Mouse (Mus musculus): ENCODE measurements around the gene Tmprss12. TPM values are rescaled to one million over a fixed set of nuclear protein-coding genes. Genes with fewer than 3 reads are reported as not detected.

The Tmprss12 gene
- total RNA-seq (2014; rRNA removed) (not detected in 2 replicates), polyA plus RNA-seq (2015; fragmentation: Nextera tagmentation; extraction: Ambion mirVana) (not detected in 2 replicates)

- Histone ChIP-seq H3K27me3 (ENCODE audit: insufficient read depth, low read length) (no peaks in the 10 kb centered on the region), H3K36me3 (ENCODE audit: insufficient read depth, low read length) (no peaks in the 10 kb centered on the region), H3K9ac (replicated peaks; ENCODE audit: low read length) (no peak within 1 kb of the TSS), H3K9me3 (ENCODE audit: low read length) (no peaks in the 10 kb centered on the region), H3K27ac (no peak within 1 kb of the TSS), H3K4me3 (ENCODE audit: low read length) (no peak within 1 kb of the TSS), H3K4me2 (ENCODE audit: low read depth, low read length) (no peak within 1 kb of the TSS), H3K4me1 (ENCODE audit: insufficient read depth, low read length) (no peaks in the 10 kb centered on the region)
- 98% methylated on average over 20 of the region's 20 CpGs for WGBS
- TF ChIP-seq CTCF (IDR thresholded peaks at IDR 0.05; ENCODE audit: low read depth), result no peak
- ATAC-seq (no peak), DNase-seq (ENCODE audit: low spot score) (no peak)
Observed at GRCm38 (mm10) chr15:100280626-100281025, at the start of gene Tmprss12. Gene Tmprss12, plus strand, starts transcription at chr15:100280837.

- H3K4me3 ChIP-seq (ENCODE audit: low read length), result no peak overlapping the region
- H3K27me3 ChIP-seq (ENCODE audit: insufficient read depth, low read length), result no peaks in the 10 kb centered on the region
- no peak for TF ChIP-seq CTCF (IDR thresholded peaks at IDR 0.05; ENCODE audit: low read depth)
- ATAC-seq, result no peak
- DNase-seq (ENCODE audit: low spot score), result no peak
- H3K36me3 ChIP-seq (ENCODE audit: insufficient read depth, low read length), result peaks cover 16% of the 10 kb centered on the region; the same call in 1 of the 2 replicates
- H3K4me1 ChIP-seq (ENCODE audit: insufficient read depth, low read length), result peaks cover 3% of the 10 kb centered on the region
- no peak overlapping the region for H3K27ac ChIP-seq
- no peaks in the 10 kb centered on the region for H3K9me3 ChIP-seq (ENCODE audit: low read length)
- H3K4me2 ChIP-seq (ENCODE audit: low read depth, low read length), result no peak overlapping the region
- H3K9ac ChIP-seq (replicated peaks; ENCODE audit: low read length), result no peak overlapping the region
- 86% methylated on average over 14 of the region's 14 CpGs for WGBS
Observed at GRCm38 (mm10) chr15:100231616-100232525, 48.8 kb upstream of the Tmprss12 start.

GRCm38 (mm10) chr15:100235208-100235965 lies 45.2 kb upstream of the Tmprss12 start:
- Histone ChIP-seq H3K27ac (no peak overlapping the region), H3K4me3 (ENCODE audit: low read length) (no peak overlapping the region), H3K36me3 (ENCODE audit: insufficient read depth, low read length) (peaks cover 16% of the 10 kb centered on the region; the same call in 1 of the 2 replicates), H3K4me1 (ENCODE audit: insufficient read depth, low read length) (no peaks in the 10 kb centered on the region), H3K9me3 (ENCODE audit: low read length) (no peaks in the 10 kb centered on the region), H3K9ac (replicated peaks; ENCODE audit: low read length) (no peak overlapping the region), H3K27me3 (ENCODE audit: insufficient read depth, low read length) (no peaks in the 10 kb centered on the region), H3K4me2 (ENCODE audit: low read depth, low read length) (no peak overlapping the region)
- no peak for TF ChIP-seq CTCF (IDR thresholded peaks at IDR 0.05; ENCODE audit: low read depth)
- no peak for DNase-seq (ENCODE audit: low spot score)
- no peak for ATAC-seq
- 91% methylated on average over 12 of the region's 12 CpGs for WGBS

GRCm38 (mm10) chr15:100236952-100237351 lies 43.7 kb upstream of the Tmprss12 start:
- H3K9me3 ChIP-seq (ENCODE audit: low read length), result no peaks in the 10 kb centered on the region
- no peak overlapping the region for H3K27ac ChIP-seq
- no peak for ATAC-seq
- H3K36me3 ChIP-seq (ENCODE audit: insufficient read depth, low read length), result peaks cover 16% of the 10 kb centered on the region; the same call in 1 of the 2 replicates
- no peaks in the 10 kb centered on the region for H3K4me1 ChIP-seq (ENCODE audit: insufficient read depth, low read length)
- H3K4me3 ChIP-seq (ENCODE audit: low read length), result no peak overlapping the region
- 88% methylated on average over 6 of the region's 6 CpGs for WGBS
- no peak for TF ChIP-seq CTCF (IDR thresholded peaks at IDR 0.05; ENCODE audit: low read depth)
- DNase-seq (ENCODE audit: low spot score), result no peak
- H3K9ac ChIP-seq (replicated peaks; ENCODE audit: low read length), result no peak overlapping the region
- H3K27me3 ChIP-seq (ENCODE audit: insufficient read depth, low read length), result no peaks in the 10 kb centered on the region
- H3K4me2 ChIP-seq (ENCODE audit: low read depth, low read length), result no peak overlapping the region

GRCm38 (mm10) chr15:100241780-100242179 lies 38.9 kb upstream of the Tmprss12 start:
- H3K4me3 ChIP-seq (ENCODE audit: low read length), result no peak overlapping the region
- TF ChIP-seq CTCF (IDR thresholded peaks at IDR 0.05; ENCODE audit: low read depth), result no peak
- no peak overlapping the region for H3K9ac ChIP-seq (replicated peaks; ENCODE audit: low read length)
- H3K27me3 ChIP-seq (ENCODE audit: insufficient read depth, low read length), result no peaks in the 10 kb centered on the region
- no peaks in the 10 kb centered on the region for H3K4me1 ChIP-seq (ENCODE audit: insufficient read depth, low read length)
- H3K9me3 ChIP-seq (ENCODE audit: low read length), result no peaks in the 10 kb centered on the region
- H3K36me3 ChIP-seq (ENCODE audit: insufficient read depth, low read length), result peaks cover 15% of the 10 kb centered on the region; the same call in 1 of the 2 replicates
- DNase-seq (ENCODE audit: low spot score) (no peak), ATAC-seq (no peak)
- no peak overlapping the region for H3K27ac ChIP-seq
- H3K4me2 ChIP-seq (ENCODE audit: low read depth, low read length), result no peak overlapping the region
- 91% methylated on average over 6 of the region's 6 CpGs for WGBS

- Histone ChIP-seq H3K4me1 (ENCODE audit: insufficient read depth, low read length) (no peaks in the 10 kb centered on the region), H3K36me3 (ENCODE audit: insufficient read depth, low read length) (peaks cover 36% of the 10 kb centered on the region; the same call in 1 of the 2 replicates), H3K9ac (replicated peaks; ENCODE audit: low read length) (no peak overlapping the region), H3K9me3 (ENCODE audit: low read length) (no peaks in the 10 kb centered on the region), H3K27ac (no peak overlapping the region), H3K27me3 (ENCODE audit: insufficient read depth, low read length) (no peaks in the 10 kb centered on the region), H3K4me3 (ENCODE audit: low read length) (no peak overlapping the region), H3K4me2 (ENCODE audit: low read depth, low read length) (no peak overlapping the region)
- 96% methylated on average over 7 of the region's 7 CpGs for WGBS
- TF ChIP-seq CTCF (IDR thresholded peaks at IDR 0.05; ENCODE audit: low read depth), result no peak
- no peak for DNase-seq (ENCODE audit: low spot score)
- no peak for ATAC-seq
Observed at GRCm38 (mm10) chr15:100245951-100246350, 34.7 kb upstream of the Tmprss12 start.
